Mouse (Mus musculus) heart, adult 18-20 months (tissue): ENCODE data around the gene S100z. TPM values are rescaled to one million over a fixed set of nuclear protein-coding genes. Genes with fewer than 3 reads are reported as not detected.

ENCODE experiments used
- DNase-seq, 2 experiments: peaks; one replicate each; pipeline ENCODE4 v3.0.0; 2021 to 2022; ENCODE audit warnings: mixed read lengths in 1 of 2
- long read RNA-seq, 2 experiments: library from polyadenylated mRNA; stranded (forward); transcript quantifications; one replicate each; pipeline ENCODE4 v2.0.0; 2021
- total RNA-seq, 2 experiments: library from RNA; stranded (reverse); gene quantifications; 2 replicates each; pipeline ENCODE4 v1.2.3; 2021

S100z gene
- not detected for total RNA-seq
- long read RNA-seq, experiment 1: 0 reads
- long read RNA-seq, experiment 2: 0 reads

DNA sequence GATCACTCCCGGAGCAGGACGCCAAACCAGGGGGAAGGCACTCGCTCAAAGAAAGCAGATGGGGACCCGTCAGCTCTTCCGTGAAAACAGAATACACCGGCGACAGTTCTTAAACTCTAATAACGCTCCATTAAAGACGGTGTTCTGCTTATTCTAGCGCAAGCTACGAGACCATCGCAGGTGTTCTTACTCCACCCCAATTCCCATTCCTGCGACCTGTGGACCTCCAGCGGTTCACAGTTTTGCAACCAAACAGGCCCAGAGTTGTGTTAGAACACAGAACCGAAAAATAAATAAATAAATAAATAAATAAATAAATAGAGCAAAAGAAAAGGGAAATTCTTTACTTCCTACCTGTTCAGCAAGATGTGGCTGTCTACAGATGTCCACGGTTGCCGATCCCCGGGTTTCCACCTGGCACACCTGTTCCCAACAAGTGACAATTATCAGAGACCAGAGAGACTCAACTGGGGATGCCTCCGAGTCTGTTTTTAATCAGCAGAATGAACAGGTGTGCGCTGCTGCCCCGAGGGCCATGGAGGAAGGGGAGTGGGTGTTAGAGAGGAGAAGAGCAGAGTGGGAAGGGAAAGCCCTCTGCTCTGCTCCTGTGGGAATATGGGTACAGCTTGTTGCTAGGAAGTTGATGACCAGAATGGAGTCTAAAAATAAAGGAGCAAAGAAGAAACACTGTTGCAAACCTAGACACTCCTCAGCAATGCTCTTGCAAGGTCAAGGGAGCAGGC lies at the start of gene S100z:
TSS of gene S100z (minus strand) at position 51 of the 743 bp plus-strand sequence.
- no peak for DNase-seq

DNA sequence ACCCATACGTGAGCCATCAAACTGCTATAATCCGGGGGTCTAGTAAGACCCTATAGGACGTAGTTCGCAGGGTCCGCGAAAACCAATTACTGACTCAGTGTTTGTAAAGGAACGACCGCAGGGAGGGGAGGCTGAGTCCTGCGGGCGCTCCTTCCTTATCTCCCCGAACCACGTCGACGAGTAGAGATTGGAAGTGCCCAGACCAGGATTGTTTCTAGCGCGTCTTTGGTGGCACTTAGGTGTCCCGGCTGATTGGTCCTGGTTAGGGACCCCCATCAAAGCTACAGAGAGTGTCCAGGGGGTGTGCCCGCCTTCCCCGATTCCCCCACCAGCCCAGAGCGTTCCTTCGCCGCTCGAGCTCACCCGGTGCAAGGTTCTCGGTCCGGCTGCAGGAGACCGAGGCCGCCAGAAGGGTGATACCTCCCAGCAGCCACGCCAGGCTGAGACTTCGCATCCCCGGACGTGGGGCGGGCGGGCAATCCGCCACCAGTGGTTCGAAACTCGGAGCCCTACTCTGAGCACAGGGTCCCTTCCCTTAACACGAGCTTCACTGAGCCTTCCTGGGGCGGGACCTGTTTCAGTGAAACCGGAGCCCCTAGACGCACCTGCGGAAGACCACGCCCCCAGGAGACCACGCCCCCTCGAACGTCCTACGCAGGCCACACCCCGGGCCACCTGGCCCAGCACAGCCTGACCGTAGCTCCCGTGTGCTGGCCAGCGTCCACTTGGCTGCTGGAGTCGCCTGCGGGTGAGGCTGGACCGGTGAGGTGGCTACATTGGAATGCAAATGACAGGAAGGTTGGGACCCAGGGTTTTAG lies 46.4 kb upstream of the S100z start, which contains the start of gene F2rl1:
TSS of gene F2rl1 (minus strand) at position 554 of the 818 bp plus-strand sequence.
- peak; percentile 41 to 50 for DNase-seq

DNA sequence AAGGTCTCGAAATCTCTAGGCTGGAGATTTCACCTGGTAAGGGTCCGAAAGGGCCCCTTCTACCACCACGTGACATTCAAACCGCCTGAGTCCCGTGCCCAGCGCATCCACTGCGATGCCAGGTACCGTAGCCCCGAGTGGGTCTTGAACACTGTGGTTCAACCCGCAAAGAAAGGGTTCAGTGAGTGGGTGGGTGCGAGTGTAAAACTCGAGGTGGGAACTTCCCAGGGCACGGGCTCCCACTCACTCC lies 45.8 kb upstream of the S100z start:
- DNase-seq: no peak

DNA sequence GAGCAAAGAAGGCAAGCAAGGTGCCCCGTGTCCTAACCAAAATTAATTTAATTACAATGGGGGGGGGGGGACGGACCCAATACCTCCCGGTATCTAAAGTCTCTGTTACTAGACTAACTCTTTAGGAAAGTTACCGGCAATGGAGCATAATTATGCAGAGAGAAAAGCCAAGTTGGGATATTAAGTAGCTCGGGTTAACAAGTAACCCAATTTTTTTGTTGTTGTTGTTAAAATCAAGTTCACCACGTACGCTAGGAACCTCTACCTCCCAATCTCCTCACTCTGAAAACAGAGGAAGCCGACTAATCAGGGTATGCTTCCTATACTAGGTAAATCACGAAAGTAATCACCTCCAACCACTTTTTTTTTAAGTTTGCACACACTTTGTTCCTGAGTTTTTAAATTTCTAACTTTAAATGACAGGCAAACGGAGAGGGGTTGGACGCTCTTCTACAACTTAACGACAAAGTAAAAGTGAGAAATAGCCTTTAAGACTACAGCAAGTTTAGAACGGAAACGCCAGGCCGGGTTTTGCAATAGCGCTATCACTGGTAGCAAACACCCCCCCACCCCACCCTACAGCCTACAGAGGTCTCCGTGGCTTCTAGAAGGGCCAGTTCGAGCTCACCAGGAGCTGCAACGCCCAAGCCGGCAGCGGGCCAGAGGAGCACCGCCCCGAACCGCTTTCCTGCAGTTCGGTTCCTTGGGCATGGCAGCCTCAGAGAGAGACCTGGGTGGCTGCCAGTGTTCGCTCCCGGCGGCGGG lies 45.3 kb upstream of the S100z start:
- peak; percentile 57 to 63 for DNase-seq

DNA sequence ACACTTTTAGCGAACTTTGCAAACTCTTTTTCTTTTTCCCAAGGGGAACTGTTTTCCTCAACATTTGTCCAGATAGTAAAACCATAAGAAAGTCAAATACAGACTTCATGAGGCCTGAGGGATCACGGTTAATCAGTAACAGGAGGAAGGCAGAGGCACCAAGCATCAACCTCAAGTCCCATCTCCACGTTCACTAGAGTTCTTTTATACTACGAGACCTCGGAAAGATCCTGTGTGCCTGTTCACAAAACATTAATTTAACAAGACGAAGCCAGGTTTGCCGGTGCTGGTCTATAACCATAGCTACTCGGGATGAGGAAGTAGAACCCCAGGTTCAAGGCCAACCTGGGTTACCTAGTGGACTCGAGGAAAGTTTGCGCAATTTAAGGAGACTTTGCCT lies 43.7 kb upstream of the S100z start:
- DNase-seq: no peak

DNA sequence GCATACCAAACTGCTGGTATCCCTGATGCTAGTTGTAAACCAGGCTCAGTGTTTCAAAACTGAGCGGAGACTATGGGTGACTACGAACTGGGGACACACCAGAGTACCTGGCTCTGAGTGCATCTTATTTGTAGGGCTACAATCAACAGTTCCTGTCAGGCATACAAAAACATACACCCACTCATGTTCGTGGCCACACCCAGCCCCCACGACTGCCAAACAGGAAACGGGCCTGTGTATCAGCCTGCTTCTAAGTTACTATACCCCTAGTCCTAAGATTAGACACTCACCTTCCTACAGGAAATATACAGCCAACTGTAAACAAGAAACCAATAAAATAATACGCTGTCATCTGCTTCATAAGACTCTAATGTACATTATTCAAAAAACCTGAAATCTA lies 42.5 kb upstream of the S100z start:
- no peak for DNase-seq

DNA sequence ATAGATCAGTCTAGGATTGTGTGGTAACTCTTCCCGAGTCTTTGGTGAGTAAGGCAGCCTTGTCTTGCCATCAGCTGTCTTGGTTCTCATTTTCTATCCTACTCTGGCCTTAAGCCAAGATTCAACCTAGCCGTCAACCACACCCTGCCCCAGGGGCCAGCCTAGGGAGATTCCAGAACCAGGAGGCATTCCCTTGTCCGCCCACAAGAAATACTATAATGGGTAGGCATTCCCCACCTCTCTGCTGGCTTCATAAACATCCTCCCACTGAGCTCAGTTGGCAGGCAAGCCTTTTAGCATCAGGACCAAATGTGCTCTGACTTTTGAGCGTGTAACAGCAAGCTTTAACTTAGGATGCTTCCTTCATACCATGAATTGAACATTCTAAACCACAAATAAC lies 36.2 kb upstream of the S100z start:
- no peak for DNase-seq

DNA sequence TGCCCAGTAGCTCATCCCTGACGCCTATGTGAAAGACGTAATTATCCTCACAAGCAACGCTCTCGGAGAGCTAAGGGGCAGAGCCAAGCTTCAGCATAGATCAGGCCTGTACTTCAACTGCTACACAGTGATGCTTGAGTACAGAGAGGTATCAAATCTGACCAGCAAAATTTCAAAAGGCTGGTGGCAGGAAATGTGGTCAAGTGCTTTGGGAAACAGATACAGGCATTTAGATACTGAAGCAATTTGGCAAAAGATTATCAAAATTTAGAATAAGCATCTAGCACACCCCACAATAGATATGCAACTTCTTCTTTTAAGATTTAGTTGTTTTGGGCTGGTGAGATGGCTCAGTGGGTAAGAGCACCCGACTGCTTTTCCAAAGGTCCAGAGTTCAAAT lies 31.5 kb upstream of the S100z start:
- no peak for DNase-seq

DNA sequence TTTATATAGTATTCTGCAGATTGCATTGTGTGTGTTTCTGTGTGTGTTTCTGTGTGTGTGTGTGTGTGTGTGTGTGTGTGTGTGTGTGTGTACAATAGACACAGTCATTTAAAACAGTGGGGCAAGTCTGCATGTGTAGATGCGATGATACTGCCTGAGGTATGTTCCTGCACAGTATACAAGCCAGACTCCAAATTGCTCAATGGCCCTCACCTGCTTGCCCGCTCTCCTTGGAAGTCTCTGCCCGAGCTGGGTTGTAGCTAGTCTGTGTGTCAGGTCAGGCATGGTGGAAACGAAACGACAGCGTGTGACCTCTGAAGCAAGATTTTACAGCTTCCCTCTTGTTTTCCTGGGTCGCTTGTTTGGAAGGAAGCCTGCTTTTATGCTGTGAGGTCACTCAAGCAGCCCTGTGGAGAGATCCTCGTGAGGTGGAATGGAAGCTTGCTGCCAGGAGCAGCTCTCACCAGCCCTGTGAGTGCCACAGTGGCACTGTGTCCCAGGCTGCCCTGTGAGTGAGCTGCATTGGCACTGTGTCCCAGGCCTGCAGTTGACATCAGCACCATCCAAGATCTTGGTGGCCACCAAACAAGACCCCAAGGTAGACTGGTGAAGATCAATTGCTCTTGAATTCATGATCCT lies 24.9 kb upstream of the S100z start:
- DNase-seq: no peak

DNA sequence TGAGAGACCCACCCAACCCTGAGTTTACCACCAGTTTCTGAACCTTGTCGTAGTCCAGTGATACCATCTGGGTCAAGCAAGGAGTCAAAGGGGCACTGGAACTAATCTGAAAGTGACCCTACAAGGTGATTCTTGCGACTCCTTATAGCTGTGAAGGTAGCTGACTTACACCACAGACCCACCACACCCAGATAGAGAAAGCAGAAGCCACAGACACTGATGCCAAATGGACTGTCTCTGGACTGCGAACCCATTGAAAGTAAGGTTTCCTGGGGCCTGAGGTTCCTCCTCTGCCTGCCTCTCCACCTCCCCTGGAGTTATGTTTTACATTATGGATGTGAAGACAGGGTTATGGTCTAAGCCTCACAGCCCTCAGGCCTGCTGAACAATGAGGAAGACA lies 18.1 kb upstream of the S100z start:
- DNase-seq: no peak

DNA sequence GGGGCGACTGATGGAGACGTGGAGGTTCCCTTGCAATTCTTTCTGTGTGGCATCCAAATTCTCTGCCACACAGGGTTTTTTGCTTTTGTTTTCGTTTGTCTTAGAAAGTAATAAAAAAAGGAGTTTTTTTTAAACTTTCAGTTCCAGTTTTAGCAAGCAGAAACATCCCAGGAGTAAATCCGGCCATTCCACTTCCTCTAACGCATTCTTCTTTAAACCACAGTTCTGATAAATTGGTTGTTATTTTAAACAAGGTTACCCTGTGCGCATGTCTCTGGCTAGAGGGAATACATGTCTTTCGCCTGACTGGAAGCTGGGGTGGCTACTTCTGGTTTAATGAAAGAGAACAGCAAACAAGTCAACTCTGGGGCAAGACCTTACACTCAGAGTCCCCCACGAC lies 16.3 kb upstream of the S100z start:
- DNase-seq: peak; percentile 11 to 29

DNA sequence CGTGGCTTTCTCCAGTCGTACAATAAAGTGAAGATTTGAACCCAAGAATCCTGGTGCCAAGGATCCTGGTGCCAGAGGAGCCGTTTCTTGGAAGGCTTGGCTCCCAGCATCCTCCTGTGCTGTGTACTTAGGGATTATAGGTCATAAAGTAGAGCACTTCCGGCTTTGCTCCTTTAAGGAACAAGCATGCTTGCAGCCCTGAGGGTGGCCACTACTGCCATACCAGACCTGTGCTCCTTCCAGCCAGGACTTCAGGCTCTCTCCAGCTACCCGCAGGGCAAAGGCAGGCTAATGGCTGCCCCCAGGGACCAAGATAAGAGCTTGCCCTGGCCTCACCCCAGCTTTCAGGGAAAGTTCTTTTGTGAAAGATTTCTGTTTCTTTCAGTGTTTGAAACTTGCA lies 14.8 kb upstream of the S100z start:
- DNase-seq: no peak

DNA sequence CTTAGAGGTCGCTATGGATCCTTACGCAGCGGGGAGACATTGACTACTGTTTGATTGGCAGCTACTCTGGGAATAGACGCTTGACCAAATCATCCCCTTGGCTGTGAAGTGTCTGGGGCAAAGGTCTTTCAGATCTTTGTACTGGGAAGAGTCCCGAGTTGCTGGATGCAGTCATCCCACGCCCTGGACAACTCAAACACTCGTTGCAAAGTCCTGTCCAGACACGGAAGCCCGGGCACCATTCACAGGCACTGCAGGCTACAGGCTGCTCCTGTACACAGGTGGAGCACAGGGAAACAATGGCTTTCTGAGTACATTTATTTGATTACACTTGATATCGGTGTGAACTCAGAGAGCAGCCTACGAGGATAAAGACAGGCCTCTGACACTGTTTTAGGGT lies 12.8 kb upstream of the S100z start:
- DNase-seq: no peak

DNA sequence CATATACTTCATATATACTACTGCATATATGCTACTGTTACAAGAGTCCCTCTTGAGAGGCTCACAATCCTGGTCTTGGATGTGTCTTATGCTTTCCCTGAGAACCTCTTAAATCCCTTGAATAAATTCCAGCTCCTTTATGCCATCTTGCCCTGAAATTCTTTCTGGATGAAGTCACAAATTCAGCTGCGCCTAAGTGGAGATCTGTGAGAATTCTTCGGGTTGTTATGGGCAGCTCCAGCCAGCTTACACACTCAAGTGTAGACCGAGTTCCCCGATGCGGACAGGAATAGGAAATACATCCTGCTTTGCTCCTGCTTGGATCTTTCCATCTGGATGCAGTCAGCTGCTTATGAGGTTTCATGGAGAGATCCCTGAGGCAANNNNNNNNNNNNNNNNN lies 6.1 kb upstream of the S100z start:
- DNase-seq: no peak

DNA sequence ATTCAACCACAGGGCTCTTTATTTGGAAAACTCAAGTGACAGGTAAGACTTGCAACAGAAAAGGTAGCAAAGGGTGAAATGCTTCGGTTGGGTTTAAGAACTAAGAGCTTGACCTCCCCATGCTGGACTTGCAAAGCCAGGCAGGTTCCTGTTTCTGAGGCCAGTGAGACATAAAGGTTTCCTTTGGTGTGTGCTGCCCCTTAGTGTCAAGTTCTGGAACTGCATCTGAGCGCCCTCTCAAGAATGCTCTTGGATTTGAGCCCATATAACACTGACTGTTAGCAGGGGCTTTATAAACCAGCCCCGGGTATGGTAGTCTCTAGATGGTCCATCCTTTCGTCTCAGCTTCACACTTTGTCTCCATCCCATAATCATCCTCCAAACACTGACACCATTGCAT lies 2.9 kb upstream of the S100z start:
- peak; percentile 54 to 90 for DNase-seq

DNA sequence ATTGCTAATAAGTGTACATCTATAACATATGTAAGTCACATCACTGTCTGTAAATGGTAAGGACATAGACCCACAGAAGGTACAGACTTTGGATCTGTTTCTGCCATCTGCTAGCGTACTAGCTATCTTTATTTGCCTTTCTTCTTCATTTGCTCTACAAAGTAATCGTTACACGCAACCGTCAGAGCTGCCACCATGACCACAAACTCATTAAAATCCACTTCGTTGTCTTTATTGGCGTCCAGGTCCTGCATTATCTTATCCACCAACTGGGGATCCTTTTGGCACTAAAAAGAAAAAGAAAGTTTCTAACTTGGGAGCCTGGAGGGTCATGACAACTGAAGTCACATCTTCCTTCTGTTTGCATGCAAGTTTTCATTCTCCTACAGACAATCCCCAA lies 1.3 kb downstream of the S100z start:
- DNase-seq: no peak

DNA sequence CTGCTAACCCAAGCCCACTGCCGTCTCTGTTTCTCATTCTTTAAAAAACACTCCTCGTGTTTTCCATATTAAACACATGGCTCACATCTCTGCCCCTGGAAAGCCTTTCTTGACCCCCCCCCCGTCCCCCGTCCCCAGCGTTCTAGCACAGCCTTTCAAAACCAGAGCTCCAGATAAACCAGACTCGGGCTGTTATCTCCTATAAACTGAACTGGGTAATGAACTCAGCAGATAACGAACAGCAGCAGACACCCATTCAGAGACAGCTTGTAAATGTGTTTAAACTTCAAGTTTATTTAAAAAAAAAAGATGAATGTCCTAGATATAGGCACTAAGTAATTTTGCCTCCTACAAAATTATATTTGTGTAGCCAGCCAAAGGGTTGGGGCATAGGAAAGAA lies 3.4 kb downstream of the S100z start:
- DNase-seq: no peak

DNA sequence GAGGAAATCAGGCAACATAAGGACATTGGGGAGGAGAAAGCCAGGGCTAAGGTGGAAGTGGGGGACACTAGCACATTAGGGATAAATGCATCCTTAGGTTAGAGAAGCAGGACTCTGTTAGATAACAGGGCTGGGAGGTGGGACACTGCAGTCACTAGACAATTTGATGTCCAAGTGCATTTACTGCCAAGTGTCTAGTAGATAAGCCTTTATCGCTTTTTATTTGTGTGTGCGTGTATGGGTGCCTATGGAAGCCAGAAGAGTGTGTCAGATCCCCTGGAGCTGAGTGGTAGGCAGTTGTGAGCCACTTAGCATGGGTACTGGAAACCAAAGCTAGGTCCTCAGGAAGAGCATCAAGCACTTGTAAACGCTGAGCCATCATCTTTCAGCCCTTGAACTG lies 4.2 kb downstream of the S100z start:
- DNase-seq: no peak

DNA sequence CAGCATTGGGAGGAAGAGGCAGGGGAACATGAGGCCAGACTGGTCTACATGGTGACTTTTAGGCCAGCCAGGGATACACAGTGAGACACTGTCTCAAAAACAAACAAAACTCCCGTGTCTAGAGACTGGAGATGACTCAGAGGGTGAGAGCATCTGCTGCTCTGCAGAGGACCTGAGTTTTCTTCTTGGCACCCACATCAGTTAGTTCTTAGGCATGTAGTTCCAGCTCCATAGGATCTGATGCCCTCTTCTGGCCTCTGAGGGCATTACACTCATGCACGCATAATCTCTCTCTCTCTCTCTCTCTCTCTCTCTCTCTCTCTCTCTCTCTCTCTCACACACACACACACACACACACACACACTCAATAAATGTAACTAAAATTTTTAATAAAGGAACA lies 7.6 kb downstream of the S100z start:
- no peak for DNase-seq

DNA sequence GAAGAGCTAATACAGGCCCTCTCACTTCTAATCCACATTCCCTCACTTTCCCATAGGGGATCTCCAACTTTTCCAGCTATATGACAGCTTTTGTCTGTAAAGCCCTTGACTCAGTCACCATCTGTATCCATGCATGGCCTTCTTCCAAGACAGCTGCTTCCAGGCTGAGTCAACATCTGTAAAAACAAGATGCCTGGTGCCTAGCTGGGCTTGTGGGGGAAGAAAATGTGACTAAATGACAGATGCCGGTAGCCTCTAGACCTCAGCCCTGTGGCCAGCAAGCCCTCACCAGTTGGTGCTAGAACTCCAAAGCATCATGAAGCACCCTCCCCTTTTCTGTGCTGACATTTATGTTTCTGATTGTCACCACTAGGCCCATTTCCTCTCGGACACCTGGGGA lies 27.0 kb downstream of the S100z start:
- DNase-seq: peak in 1 of 2 experiments; percentile 10

DNA sequence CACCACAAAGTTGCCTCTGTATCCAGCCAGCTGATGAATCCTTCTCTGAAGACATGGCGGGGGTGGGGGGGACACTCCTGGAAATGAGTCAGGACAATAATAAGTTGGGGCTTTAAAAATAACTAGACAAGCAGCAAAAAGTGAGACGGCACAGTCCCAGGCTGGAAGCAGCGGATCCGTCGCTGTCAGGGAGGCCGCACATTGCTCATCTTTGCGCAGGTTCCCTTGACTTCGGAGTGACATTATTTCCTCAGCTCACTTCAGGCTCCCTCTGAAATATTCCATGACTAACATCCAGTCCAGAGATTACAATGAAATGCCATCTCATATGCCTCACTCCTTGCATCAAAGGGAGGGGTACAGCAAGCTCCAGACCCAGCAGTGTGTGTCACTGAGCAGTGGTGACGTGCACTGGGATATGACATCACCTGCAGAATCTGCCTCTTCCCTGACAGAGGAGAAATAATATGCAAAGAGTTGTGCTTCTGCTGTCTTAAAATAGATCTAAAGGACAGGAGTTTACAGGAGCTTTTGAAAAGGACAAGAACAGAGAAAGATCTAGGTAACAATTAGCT lies 27.8 kb downstream of the S100z start:
- DNase-seq: no peak

DNA sequence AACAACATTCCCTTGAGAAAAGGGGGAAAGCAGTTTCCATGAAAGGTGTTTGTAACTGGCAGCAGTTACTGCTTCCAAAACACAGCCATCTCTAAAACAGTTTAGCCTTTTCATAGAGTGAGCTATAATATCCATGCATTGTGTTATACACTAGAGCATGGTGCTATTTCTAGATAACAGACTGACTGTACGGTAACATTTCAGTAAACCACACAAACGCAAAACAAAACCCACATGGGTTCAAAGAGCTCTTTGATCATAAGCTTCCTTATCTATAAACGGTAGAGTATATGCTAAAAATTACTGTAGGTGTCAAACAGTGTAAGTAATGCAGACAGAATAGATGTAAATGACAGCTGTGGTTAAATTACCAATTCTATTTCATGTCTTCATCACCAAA lies 28.8 kb downstream of the S100z start:
- DNase-seq: no peak
